Mouse (Mus musculus) macrophage (primary cell): ENCODE data around the gene Fam222b. TPM values are rescaled to one million over a fixed set of nuclear protein-coding genes. Genes with fewer than 3 reads are reported as not detected.

Source experiments
- H3K27ac ChIP-seq: fragments of 350-480 bp; formaldehyde crosslinking; 2 replicates; pipeline ENCODE4 v1.9.0; 2021
- H3K36me3 ChIP-seq: fragments of 350-480 bp; formaldehyde crosslinking; 2 replicates; pipeline ENCODE4 v1.9.0; 2021; ENCODE audit errors: inconsistent target
- H3K4me3 ChIP-seq: fragments of 350-480 bp; formaldehyde crosslinking; 2 replicates; pipeline ENCODE4 v1.9.0; 2021; ENCODE audit errors: inconsistent target
- H3K79me2 ChIP-seq: fragments of 350-480 bp; formaldehyde crosslinking; 2 replicates; pipeline ENCODE4 v1.9.0; 2021; ENCODE audit errors: inconsistent target
- WGBS: methylation state at CpG from one replicate; pipeline ENCODE4 v1.1.7; 2026; ENCODE audit warnings: inconsistent platforms; ENCODE audit not compliant: missing documents; 5-methylcytosine and 5-hydroxymethylcytosine counted together
- polyA plus RNA-seq: library from polyadenylated mRNA; stranded (reverse); fragments of 250-400 nt; gene quantifications from 3 replicates; pipeline ENCODE4 v1.2.4, GENCODE M21; 2018; ENCODE audit warnings: inconsistent platforms

Fam222b gene
- polyA plus RNA-seq, 1 experiment from 2014 or later = 14.6 TPM

DNA sequence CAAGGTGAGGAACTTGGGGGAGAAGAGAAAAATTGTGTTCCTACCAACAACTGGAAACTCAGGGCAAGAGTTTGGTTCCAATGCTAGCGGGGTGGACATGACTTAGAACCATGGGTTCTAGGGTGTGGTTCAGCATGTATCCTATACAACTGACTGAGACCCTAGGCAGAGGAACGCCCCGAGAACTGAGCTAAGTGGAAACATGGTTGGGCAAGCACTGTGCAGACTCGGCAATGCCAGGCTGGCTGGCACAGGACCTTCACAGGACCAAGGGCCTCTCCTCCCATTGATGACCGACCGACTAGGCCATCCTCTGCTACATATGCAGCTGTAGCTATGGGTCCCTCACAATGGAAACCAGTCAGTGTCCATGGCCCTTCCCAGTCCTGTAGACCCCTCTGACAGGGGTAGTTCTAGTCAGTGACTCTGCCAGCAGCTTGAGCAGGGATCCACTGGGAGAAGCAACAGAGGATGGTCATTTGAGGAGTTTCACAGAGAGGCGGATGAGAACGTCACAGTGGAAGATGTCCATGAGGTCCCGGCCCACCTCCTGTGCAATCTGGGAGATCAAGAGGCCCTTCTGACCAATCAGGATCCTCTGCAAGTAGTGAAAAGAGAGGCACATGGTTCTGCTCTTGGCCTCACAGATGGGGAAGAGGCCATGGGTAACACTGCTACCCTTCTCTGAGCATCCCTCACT, 20.7 kb upstream of the Fam222b start:
- no peak overlapping the region for H3K27ac ChIP-seq
- peaks cover 39% of the 10 kb centered on the region for H3K36me3 ChIP-seq
- peaks cover under 1% of the 10 kb centered on the region; the same call in 1 of the 2 replicates for H3K79me2 ChIP-seq
- WGBS = 94% methylated on average over 9 of the region's 9 CpGs
- no peak overlapping the region for H3K4me3 ChIP-seq

- Histone ChIP-seq H3K36me3 (peaks cover 39% of the 10 kb centered on the region), H3K27ac (no peak overlapping the region), H3K79me2 (peaks cover 6% of the 10 kb centered on the region), H3K4me3 (no peak overlapping the region)
- 96% methylated on average over 2 of the region's 2 CpGs for WGBS
Measured at GRCm38 (mm10) chr11:78074277-78074652, 20.2 kb upstream of the Fam222b start.

GRCm38 (mm10) chr11:78074666-78075065, 19.8 kb upstream of the Fam222b start:
- WGBS = 92% methylated on average over 4 of the region's 4 CpGs

GRCm38 (mm10) chr11:78079961-78080921, 14.2 kb upstream of the Fam222b start, which contains the start of gene Eral1:
TSS of gene Eral1 (minus strand) at chr11:78080383.
- 1% methylated on average over 40 of the region's 42 CpGs for WGBS
- Histone ChIP-seq H3K36me3 (peaks cover 17% of the 10 kb centered on the region; the same call in 1 of the 2 replicates), H3K79me2 (peaks cover 14% of the 10 kb centered on the region), H3K27ac (peak within 1 kb of the TSS; percentile 81), H3K4me3 (peak within 1 kb of the TSS; percentile 91)

More at GRCm38 (mm10) chr11:78074666-78075065, 19.8 kb upstream of the Fam222b start:
- Histone ChIP-seq H3K79me2 (peaks cover 10% of the 10 kb centered on the region), H3K4me3 (no peak overlapping the region), H3K27ac (no peak overlapping the region), H3K36me3 (peaks cover 39% of the 10 kb centered on the region)

DNA sequence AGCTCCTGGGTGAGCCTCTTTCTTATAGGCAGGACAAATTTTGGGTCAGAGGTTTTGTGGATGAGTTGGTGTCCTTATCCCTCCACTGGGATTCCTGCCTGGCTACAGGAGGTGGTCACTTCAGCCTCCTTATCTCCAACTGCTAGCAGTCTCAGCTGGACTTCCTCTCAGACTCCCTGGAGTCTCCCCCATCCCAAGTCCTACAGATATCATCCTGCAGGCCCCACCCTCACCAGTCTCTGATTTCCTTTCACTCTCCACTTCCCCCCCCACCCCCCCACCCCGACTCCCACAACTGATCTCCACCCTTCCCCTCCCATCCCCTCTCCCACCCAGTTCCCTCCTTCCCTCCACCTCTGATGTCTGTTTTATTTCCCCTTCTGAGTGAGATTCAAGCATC, 10.9 kb upstream of the Fam222b start:
- WGBS = no CpG with 5 or more reads among the region's 1 CpGs
- Histone ChIP-seq H3K79me2 (peaks cover 14% of the 10 kb centered on the region), H3K4me3 (no peak overlapping the region), H3K27ac (no peak overlapping the region), H3K36me3 (no peaks in the 10 kb centered on the region)

DNA sequence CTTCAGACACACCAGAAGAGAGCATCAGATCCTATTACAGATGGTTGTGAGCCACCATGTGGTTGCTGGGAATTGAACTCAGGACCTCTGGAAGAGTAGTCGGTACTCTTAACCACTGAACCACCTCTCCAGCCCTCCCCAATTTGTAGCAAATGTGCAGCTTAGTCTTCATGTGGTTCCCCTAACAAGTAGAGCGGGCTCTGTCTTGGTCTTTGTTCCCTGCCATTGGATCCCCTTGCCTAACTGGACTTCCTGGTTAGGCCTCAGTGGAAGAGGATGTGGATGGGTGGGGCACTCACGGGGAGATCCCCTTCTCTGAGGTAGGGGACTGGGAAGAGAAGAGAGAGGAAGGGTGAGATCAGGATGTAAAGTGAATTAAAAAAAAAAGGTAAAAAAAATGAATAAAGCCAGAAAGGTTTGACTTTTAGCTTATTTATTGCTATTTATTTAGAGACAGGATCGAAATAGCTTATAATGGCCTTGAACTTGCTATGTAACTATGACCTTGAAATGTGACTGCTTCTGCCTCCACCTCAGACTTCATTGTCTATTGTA, 7.5 kb upstream of the Fam222b start:
- H3K4me3 ChIP-seq = no peak overlapping the region
- WGBS = 78% methylated on average over 4 of the region's 4 CpGs
- H3K79me2 ChIP-seq = no peaks in the 10 kb centered on the region
- H3K36me3 ChIP-seq = no peaks in the 10 kb centered on the region
- H3K27ac ChIP-seq = no peak overlapping the region

GRCm38 (mm10) chr11:78087756-78088281, 6.6 kb upstream of the Fam222b start:
- 86% methylated on average over 5 of the region's 5 CpGs for WGBS
- Histone ChIP-seq H3K4me3 (no peak overlapping the region), H3K36me3 (no peaks in the 10 kb centered on the region), H3K79me2 (no peaks in the 10 kb centered on the region), H3K27ac (no peak overlapping the region)

DNA sequence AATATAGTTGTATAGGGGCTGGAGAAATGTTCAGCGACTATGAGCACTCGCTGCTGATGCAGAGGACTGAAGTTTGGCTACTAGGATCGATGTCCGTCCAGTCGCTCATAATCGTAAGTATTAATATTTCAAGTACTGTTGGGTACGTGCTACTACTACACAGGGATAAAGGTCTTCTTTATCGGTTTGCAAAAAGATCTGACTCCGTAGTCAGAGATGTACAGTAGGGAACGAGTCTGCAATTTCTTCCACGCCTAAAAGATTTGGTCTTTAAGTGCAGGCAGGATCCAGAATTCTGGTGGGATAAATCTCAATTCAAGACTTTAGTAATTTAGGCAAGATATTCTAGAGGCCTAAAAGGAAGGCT, 340 bp upstream of the Fam222b start:
- Histone ChIP-seq H3K4me3 (peak overlapping the region; percentile 97), H3K27ac (peak overlapping the region; percentile 35)
- WGBS = 45% methylated on average over 11 of the region's 11 CpGs

DNA sequence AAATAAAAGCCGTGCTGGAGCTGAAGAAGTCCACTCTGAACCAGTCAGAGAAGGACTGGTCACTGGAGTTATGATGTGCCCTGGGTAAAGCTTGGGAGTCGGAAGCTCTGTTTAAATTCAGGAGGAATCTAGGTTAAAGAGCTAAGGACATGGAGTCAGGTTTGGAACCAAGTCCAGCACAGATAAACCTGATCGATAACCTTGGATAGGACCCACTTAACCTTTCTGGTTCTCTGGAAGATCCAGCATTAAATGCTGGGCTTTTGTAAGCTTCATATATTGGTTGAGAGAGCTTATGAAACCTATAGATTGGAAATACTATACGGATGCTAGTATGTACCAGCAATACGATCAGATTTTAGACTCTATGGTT, 670 bp downstream of the Fam222b start:
- Histone ChIP-seq H3K36me3 (no peaks in the 10 kb centered on the region), H3K79me2 (peaks cover 55% of the 10 kb centered on the region), H3K4me3 (peak overlapping the region; percentile 97), H3K27ac (peak overlapping the region; percentile 74)
- WGBS = 37% methylated on average over 5 of the region's 5 CpGs

More for the DNA sequence above, 340 bp upstream of the Fam222b start:
- Histone ChIP-seq H3K36me3 (no peaks in the 10 kb centered on the region), H3K79me2 (peaks cover 45% of the 10 kb centered on the region)

DNA sequence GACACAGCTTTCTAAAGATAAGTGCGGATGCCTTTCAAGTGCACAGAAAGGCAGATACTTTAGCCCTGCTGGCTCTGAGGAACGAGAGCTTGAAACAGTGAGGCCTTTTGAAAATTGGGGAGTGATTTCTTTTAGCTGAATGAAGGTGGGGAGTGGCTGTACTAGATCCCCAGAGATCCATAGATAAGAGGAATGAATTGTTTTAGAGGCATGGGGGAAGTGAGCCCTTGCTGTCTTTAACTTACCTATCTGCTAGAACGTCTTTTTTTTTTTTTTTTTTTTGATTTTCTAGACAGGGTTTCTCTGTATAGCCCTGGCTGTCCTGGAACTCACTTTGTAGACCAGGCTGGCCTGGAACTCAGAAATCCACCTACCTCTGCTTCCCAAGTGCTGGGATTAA, 2.6 kb downstream of the Fam222b start:
- Histone ChIP-seq H3K4me3 (no peak overlapping the region), H3K79me2 (peaks cover 74% of the 10 kb centered on the region), H3K36me3 (no peaks in the 10 kb centered on the region), H3K27ac (no peak overlapping the region)
- 93% methylated on average over 3 of the region's 3 CpGs for WGBS

DNA sequence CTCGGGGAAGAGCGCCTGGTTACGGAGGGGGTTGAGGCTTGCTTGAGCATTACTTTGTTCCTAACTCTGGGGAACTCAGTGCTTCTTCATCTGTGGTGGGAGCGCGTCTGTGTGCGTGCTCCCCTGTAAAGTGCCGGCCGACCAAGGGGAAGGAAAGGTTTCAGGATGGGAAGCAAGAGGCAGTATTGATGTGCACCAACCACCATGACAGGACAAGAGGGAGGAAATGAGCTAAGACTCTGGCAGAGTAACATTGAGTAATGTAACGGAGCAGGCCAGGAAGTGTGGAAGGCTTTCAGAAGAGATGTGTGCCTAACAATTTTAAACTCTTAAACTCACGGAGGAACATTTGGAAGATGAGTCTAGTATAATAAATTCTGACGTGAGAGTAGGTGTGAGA, 6.3 kb downstream of the Fam222b start:
- Histone ChIP-seq H3K27ac (peak overlapping the region; percentile 46), H3K4me3 (no peak overlapping the region; the same call in 1 of the 2 replicates)
- WGBS = 32% methylated on average over 11 of the region's 11 CpGs

DNA sequence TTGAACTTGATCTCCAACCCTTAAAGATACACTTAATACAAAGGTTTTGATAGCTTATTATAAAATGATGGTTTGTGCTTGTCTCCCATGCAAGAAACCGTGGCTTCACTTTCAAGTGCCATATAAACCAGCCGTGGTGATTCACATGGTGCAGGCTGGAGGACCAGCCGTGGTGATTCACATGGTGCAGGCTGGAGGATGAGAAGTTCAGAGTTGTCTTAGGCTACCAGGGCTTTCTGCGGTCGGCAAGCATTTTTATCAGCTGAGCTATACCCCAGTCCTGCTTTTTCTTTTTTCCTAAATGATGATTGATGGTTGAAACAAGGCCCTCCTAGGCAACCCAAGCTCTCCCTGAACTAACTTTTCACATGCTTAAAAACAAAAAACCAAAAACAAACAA, 7.7 kb downstream of the Fam222b start:
- Histone ChIP-seq H3K27ac (no peak overlapping the region), H3K4me3 (no peak overlapping the region), H3K36me3 (0 out of 2 replicates have a peak, but pooled peaks cover 6% of the 10 kb centered on the region), H3K79me2 (peaks cover 100% of the 10 kb centered on the region)
- WGBS = 91% methylated on average over 5 of the region's 5 CpGs

More for the DNA sequence above, 6.3 kb downstream of the Fam222b start:
- H3K79me2 ChIP-seq = peaks cover 99% of the 10 kb centered on the region
- no peaks in the 10 kb centered on the region for H3K36me3 ChIP-seq

GRCm38 (mm10) chr11:78102958-78103747, 8.7 kb downstream of the Fam222b start:
- 59% methylated on average over 4 of the region's 5 CpGs for WGBS
- Histone ChIP-seq H3K36me3 (0 out of 2 replicates have a peak, but pooled peaks cover 6% of the 10 kb centered on the region), H3K27ac (no peak overlapping the region), H3K79me2 (peaks cover 100% of the 10 kb centered on the region), H3K4me3 (no peak overlapping the region)

- Histone ChIP-seq H3K27ac (no peak overlapping the region), H3K36me3 (0 out of 2 replicates have a peak, but pooled peaks cover 6% of the 10 kb centered on the region), H3K79me2 (peaks cover 100% of the 10 kb centered on the region), H3K4me3 (no peak overlapping the region)
- 96% methylated on average over 5 of the region's 5 CpGs for WGBS
Measured at GRCm38 (mm10) chr11:78104501-78104900, 10.0 kb downstream of the Fam222b start.
